8 mouse cellular contexts compared by ENCODE assay signal in genomic region chr9:40227874-40228789, GRCm38 (mm10). TPM values are rescaled to one million over a fixed set of nuclear protein-coding genes. Genes with fewer than 3 reads are reported as not detected.
DNase-seq lines count a peak whose midpoint lies in the region; ATAC-seq and TF ChIP-seq lines count a peak whose summit lies in the region.

No protein-coding gene starts in this region.

- no peak overlapping the region for H3K4me2 ChIP-seq in midbrain, postnatal 0 days (ENCODE audit: low read depth, low read length, poor library complexity, severe bottlenecking)

- no peaks in the 10 kb centered on the region for H3K4me1 ChIP-seq in cortical plate, adult 2 months (ENCODE audit: control insufficient read depth, insufficient read depth, low read length)
- H3K4me1 ChIP-seq in midbrain, postnatal 0 days (ENCODE audit: insufficient read depth, low read length) = no peaks in the 10 kb centered on the region

- no peak overlapping the region for H3K4me3 ChIP-seq in cortical plate, adult 2 months (ENCODE audit: insufficient read depth, low read length)
- H3K4me3 ChIP-seq in midbrain, postnatal 0 days (ENCODE audit: low read depth, low read length) = no peak overlapping the region

- intact Hi-C loops in left cerebral cortex, postnatal 14 days (cut with DNase I) = loop anchor here (1.0 to 10.0 kb wide), 2 partner anchors 47 to 102 kb away; no protein-coding TSS in a partner anchor

- no peak overlapping the region for H3K27ac ChIP-seq in cortical plate, adult 2 months (ENCODE audit: insufficient read depth, low read length)
- H3K27ac ChIP-seq in midbrain, postnatal 0 days (ENCODE audit: low read depth, low read length) = no peak overlapping the region

- 62% methylated on average over 10 of the region's 10 CpGs for WGBS in midbrain, postnatal 0 days

- no peaks in the 10 kb centered on the region for H3K9me3 ChIP-seq in midbrain, postnatal 0 days (ENCODE audit: low read length)

- DNase-seq in left cerebral cortex, adult 18-20 months (ENCODE audit: low spot score in 2 of 2) = peak; percentile 42 to 64
- DNase-seq in left cerebral cortex, adult 8-10 months (ENCODE audit: low spot score in 2 of 2) = no peak
- DNase-seq in Muller cell, postnatal 12 days (ENCODE audit: inconsistent ontology term) = peak; percentile 36
- peak; percentile 66 for DNase-seq in heart, postnatal 4 days
- DNase-seq in left cerebral cortex, postnatal 14 days (ENCODE audit: low spot score in 2 of 2) = peak; percentile 52 to 71
- DNase-seq in midbrain, postnatal 0 days (ENCODE audit: low spot score) = peak; percentile 88
- DNase-seq in ovary, postnatal 36 days (ENCODE audit: low spot score) = no peak

- TF ChIP-seq POLR2A in cortical plate, adult 2 months (IDR thresholded peaks at IDR 0.05; ENCODE audit: extremely low read depth, insufficient read depth, low read length) = no peak

- no peaks in the 10 kb centered on the region for H3K36me3 ChIP-seq in midbrain, postnatal 0 days (ENCODE audit: insufficient read depth, low read length)

- no peaks in the 10 kb centered on the region for H3K27me3 ChIP-seq in midbrain, postnatal 0 days (ENCODE audit: insufficient read depth, low read length)

- peak; percentile 78 for TF ChIP-seq CTCF in cortical plate, adult 2 months (IDR thresholded peaks at IDR 0.05; ENCODE audit: extremely low read depth, insufficient read depth, low read length)
- TF ChIP-seq CTCF in midbrain, postnatal 0 days (IDR thresholded peaks at IDR 0.05) = peak; percentile 92

- H3K9ac ChIP-seq in midbrain, postnatal 0 days (replicated peaks; ENCODE audit: low read length, poor library complexity, severe bottlenecking) = no peak overlapping the region

- peak; percentile 79; the same call in 1 of the 2 replicates for ATAC-seq in midbrain, postnatal 0 days (ENCODE audit: low FRiP score)

RNA-seq across cellular contexts. Expression of gene Zfp202, which starts 36.0 kb away (rescaled TPM):
- total RNA-seq in left cerebral cortex, adult 18-20 months (2021) = 1 to 10 TPM; 3.4 to 3.6 TPM
- 1 to 10 TPM; 3.2 to 4.6 (median 4.1) TPM for total RNA-seq in left cerebral cortex, adult 8-10 months (2022)
- 2.8 and 3.1 TPM in 2 replicates for polyA plus RNA-seq in cortical plate, adult 2 months (2012; rRNA removed)
- 1 to 10 TPM; 3.9 to 4.0 TPM for total RNA-seq in heart, postnatal 4 days (2021)
- total RNA-seq in left cerebral cortex, postnatal 14 days (2021) = 1 to 10 TPM; 2.3 to 2.5 TPM
- total RNA-seq in midbrain, postnatal 0 days (2014; rRNA removed) = 8.8 and 11.5 TPM in 2 replicates
- polyA plus RNA-seq in midbrain, postnatal 0 days (2015; fragmentation: Nextera tagmentation; extraction: Ambion mirVana) = 5.6 and 6.3 TPM in 2 replicates

RNA-seq across cellular contexts. Expression of gene Scn3b, which starts 40.9 kb away (rescaled TPM):
- 100 to 1,000 TPM; 115 to 118 TPM for total RNA-seq in left cerebral cortex, adult 18-20 months (2021)
- 100 to 1,000 TPM in 2 of 4 experiments, 10 to 100 TPM in 2; 88.1 to 117 (median 98.7) TPM for total RNA-seq in left cerebral cortex, adult 8-10 months (2022)
- polyA plus RNA-seq in cortical plate, adult 2 months (2012; rRNA removed) = 50.5 and 66.4 TPM in 2 replicates
- under 1 TPM; 0.67 to 0.99 TPM for total RNA-seq in heart, postnatal 4 days (2021)
- 100 to 1,000 TPM; 112 to 124 TPM for total RNA-seq in left cerebral cortex, postnatal 14 days (2021)
- total RNA-seq in midbrain, postnatal 0 days (2014; rRNA removed) = 235 and 257 TPM in 2 replicates
- polyA plus RNA-seq in midbrain, postnatal 0 days (2015; fragmentation: Nextera tagmentation; extraction: Ambion mirVana) = 157 and 158 TPM in 2 replicates

RNA-seq across cellular contexts. Expression of gene Olfr986, which starts 47.4 kb away (rescaled TPM):
- not detected for total RNA-seq in left cerebral cortex, adult 18-20 months (2021)
- not detected for total RNA-seq in left cerebral cortex, adult 8-10 months (2022)
- not detected in 2 replicates for polyA plus RNA-seq in cortical plate, adult 2 months (2012; rRNA removed)
- total RNA-seq in heart, postnatal 4 days (2021) = not detected
- under 1 TPM in 1 of 2 experiments, not detected in 1; 0.13 TPM for total RNA-seq in left cerebral cortex, postnatal 14 days (2021)
- total RNA-seq in midbrain, postnatal 0 days (2014; rRNA removed) = not detected in 2 replicates
- polyA plus RNA-seq in midbrain, postnatal 0 days (2015; fragmentation: Nextera tagmentation; extraction: Ambion mirVana) = not detected in 2 replicates

Comparison
In these comparisons a context has a peak if more than half of its experiments do, and no peak if none do; other contexts are left out.
1. DNase-seq: peak in left cerebral cortex, adult 18-20 months (2 of 2), Muller cell, postnatal 12 days (single experiment), heart, postnatal 4 days (single experiment), left cerebral cortex, postnatal 14 days (2 of 2) and midbrain, postnatal 0 days (single experiment); none in left cerebral cortex, adult 8-10 months (0 of 2) and ovary, postnatal 36 days (single experiment).
2. RNA of gene Scn3b, which starts 40.9 kb away (total RNA-seq): 235 to 257 TPM in midbrain, postnatal 0 days, 112 to 124 TPM in left cerebral cortex, postnatal 14 days, 115 to 118 TPM in left cerebral cortex, adult 18-20 months and 88.1 to 117 TPM in left cerebral cortex, adult 8-10 months; 0.67 to 0.99 TPM in heart, postnatal 4 days; every median in the first group is over 10 times any median in the second.